Mouse (Mus musculus) intestine, embryonic 14.5 days (tissue): ENCODE measurements around the gene Fndc7. TPM values are rescaled to one million over a fixed set of nuclear protein-coding genes. Genes with fewer than 3 reads are reported as not detected.
A peak's percentile ranks its signal among the peaks of the same experiment; 100 is the strongest.
"Not testable (repeated sequence)": the region's sequence is repeated elsewhere in the genome, so short reads cannot be mapped to it uniquely, and the experiment has no call there.

Source experiments
- ATAC-seq: fragments of 200-750 bp; cut with Nextera tagmentation; replicated peaks from 2 replicates; pipeline ENCODE4 v1.8.0; 2017; ENCODE audit warnings: low read depth, moderate number of reproducible peaks, moderate TSS enrichment, moderate library complexity; ENCODE audit not compliant: low FRiP score, low TSS enrichment
- DNase-seq: peaks from one replicate; pipeline ENCODE4 v3.0.0-alpha.2; 2018; ENCODE audit warnings: low spot score
- H3K27ac ChIP-seq: fragments of 300-500 bp; sonication (generic); 2 replicates; pipeline ENCODE4 v1.5.1; 2014; ENCODE audit warnings: low read depth, mild to moderate bottlenecking, control low read depth
- H3K27me3 ChIP-seq: fragments of 300-500 bp; sonication (generic); replicated peaks from 2 replicates; pipeline ENCODE4 v1.6.1; 2014; ENCODE audit warnings: low read length, control low read depth; ENCODE audit not compliant: control insufficient read depth, insufficient read depth
- H3K36me3 ChIP-seq: fragments of 300-500 bp; sonication (generic); 2 replicates; pipeline ENCODE4 v1.6.1; 2014; ENCODE audit warnings: low read length, control low read depth; ENCODE audit not compliant: control insufficient read depth, insufficient read depth
- H3K4me1 ChIP-seq: fragments of 300-500 bp; sonication (generic); replicated peaks from 2 replicates; pipeline ENCODE4 v1.6.1; 2014; ENCODE audit warnings: low read length, control low read depth, mixed read lengths; ENCODE audit not compliant: control insufficient read depth, insufficient read depth
- H3K4me2 ChIP-seq: fragments of 300-500 bp; sonication (generic); 2 replicates; pipeline ENCODE4 v1.6.1; 2014; ENCODE audit warnings: low read length
- H3K4me3 ChIP-seq: fragments of 300-500 bp; sonication (generic); 2 replicates; pipeline ENCODE4 v1.5.1; 2014; ENCODE audit warnings: low read depth, low read length, control low read depth, mixed read lengths
- H3K9ac ChIP-seq: fragments of 300-500 bp; sonication (generic); 2 replicates; pipeline ENCODE4 v1.6.1; 2014; ENCODE audit warnings: mild to moderate bottlenecking, low read length
- H3K9me3 ChIP-seq: fragments of 300-500 bp; sonication (generic); 2 replicates; pipeline ENCODE4 v1.6.1; 2016; ENCODE audit warnings: low read length, control low read depth; ENCODE audit not compliant: control insufficient read depth
- WGBS: fragments of 180-500 bp; shearing (Covaris S2); extraction: QIAGEN DNeasy Blood & Tissue Kit; methylation state at CpG from one replicate; pipeline ENCODE4 v1.1.7; 2014; 5-methylcytosine and 5-hydroxymethylcytosine counted together
- polyA plus RNA-seq: library from polyadenylated mRNA; unstranded; fragments of >200 nt; fragmentation: Nextera tagmentation; extraction: Ambion mirVana; gene quantifications from 2 replicates; pipeline ENCODE4 v1.2.1, GENCODE M21; 2014

Gene Fndc7
- polyA plus RNA-seq, 1 experiment from 2014 or later = 0.09 TPM

- peak overlapping the region; percentile 88; the same call in 1 of the 2 replicates for H3K27ac ChIP-seq
- H3K27me3 ChIP-seq = no peaks in the 10 kb centered on the region
- H3K36me3 ChIP-seq = no peaks in the 10 kb centered on the region
- DNase-seq (no peak), ATAC-seq (no peak)
- no peak overlapping the region for H3K9ac ChIP-seq
- H3K4me1 ChIP-seq = peaks cover 31% of the 10 kb centered on the region
- no peak overlapping the region for H3K4me2 ChIP-seq
- H3K9me3 ChIP-seq = no peaks in the 10 kb centered on the region
- WGBS = 60% methylated on average over 8 of the region's 8 CpGs
- no peak overlapping the region for H3K4me3 ChIP-seq
Observed at GRCm38 (mm10) chr3:108884706-108885289, 5.0 kb downstream of the Fndc7 start.

GRCm38 (mm10) chr3:108883067-108883466 is 6.7 kb downstream of the Fndc7 start:
- Histone ChIP-seq H3K4me3 (no peak overlapping the region), H3K27me3 (no peaks in the 10 kb centered on the region), H3K9ac (no peak overlapping the region), H3K27ac (no peak overlapping the region), H3K4me2 (no peak overlapping the region), H3K4me1 (peaks cover 31% of the 10 kb centered on the region), H3K36me3 (no peaks in the 10 kb centered on the region), H3K9me3 (no peaks in the 10 kb centered on the region)
- ATAC-seq = no peak
- WGBS = 90% methylated on average over 2 of the region's 2 CpGs
- no peak for DNase-seq

GRCm38 (mm10) chr3:108881873-108882272 is 7.9 kb downstream of the Fndc7 start:
- not testable (repeated sequence) for H3K9me3 ChIP-seq, H3K36me3 ChIP-seq, H3K27me3 ChIP-seq, DNase-seq, H3K4me2 ChIP-seq, H3K9ac ChIP-seq, ATAC-seq, H3K4me3 ChIP-seq
- Histone ChIP-seq H3K27ac (peak overlapping the region; percentile 87), H3K4me1 (peaks cover 24% of the 10 kb centered on the region)
- WGBS = 30% methylated on average over 4 of the region's 4 CpGs

- ATAC-seq = peak; percentile 76
- Histone ChIP-seq H3K4me3 (no peak overlapping the region), H3K36me3 (no peaks in the 10 kb centered on the region), H3K27me3 (no peaks in the 10 kb centered on the region), H3K27ac (peak overlapping the region; percentile 87), H3K4me1 (peaks cover 13% of the 10 kb centered on the region; the same call in 1 of the 2 replicates), H3K9ac (no peak overlapping the region), H3K9me3 (no peaks in the 10 kb centered on the region), H3K4me2 (peak overlapping the region; percentile 36)
- WGBS = 35% methylated on average over 28 of the region's 28 CpGs
- DNase-seq = peak; percentile 66
Observed at GRCm38 (mm10) chr3:108880544-108881507, 9.0 kb downstream of the Fndc7 start.

GRCm38 (mm10) chr3:108879836-108880435 is 9.9 kb downstream of the Fndc7 start:
- Histone ChIP-seq H3K4me3 (no peak overlapping the region), H3K9me3 (no peaks in the 10 kb centered on the region), H3K4me1 (peaks cover 8% of the 10 kb centered on the region; the same call in 1 of the 2 replicates), H3K36me3 (no peaks in the 10 kb centered on the region), H3K4me2 (no peak overlapping the region), H3K9ac (no peak overlapping the region), H3K27ac (no peak overlapping the region), H3K27me3 (no peaks in the 10 kb centered on the region)
- ATAC-seq (no peak), DNase-seq (no peak)
- 53% methylated on average over 5 of the region's 5 CpGs for WGBS

- no peak for ATAC-seq
Observed at GRCm38 (mm10) chr3:108879129-108879528, 10.7 kb downstream of the Fndc7 start.

GRCm38 (mm10) chr3:108870631-108871030 is 19.2 kb downstream of the Fndc7 start:
- Histone ChIP-seq H3K9ac (no peak overlapping the region), H3K27ac (no peak overlapping the region), H3K36me3 (no peaks in the 10 kb centered on the region), H3K4me2 (no peak overlapping the region), H3K27me3 (no peaks in the 10 kb centered on the region), H3K4me1 (no peaks in the 10 kb centered on the region), H3K4me3 (no peak overlapping the region), H3K9me3 (0 out of 2 replicates have a peak, but pooled peaks cover 3% of the 10 kb centered on the region)
- DNase-seq = no peak
- WGBS = 87% methylated on average over 6 of the region's 6 CpGs
- no peak for ATAC-seq

More at GRCm38 (mm10) chr3:108879129-108879528, 10.7 kb downstream of the Fndc7 start:
- WGBS = 50% methylated on average over 2 of the region's 2 CpGs
- H3K9me3 ChIP-seq = no peaks in the 10 kb centered on the region
- no peak overlapping the region for H3K27ac ChIP-seq
- H3K4me3 ChIP-seq = no peak overlapping the region
- H3K4me2 ChIP-seq = no peak overlapping the region
- peaks cover 8% of the 10 kb centered on the region; the same call in 1 of the 2 replicates for H3K4me1 ChIP-seq
- H3K9ac ChIP-seq = no peak overlapping the region
- no peaks in the 10 kb centered on the region for H3K27me3 ChIP-seq
- H3K36me3 ChIP-seq = no peaks in the 10 kb centered on the region
- DNase-seq = no peak

- ATAC-seq = no peak
- no peaks in the 10 kb centered on the region for H3K36me3 ChIP-seq
- no peaks in the 10 kb centered on the region for H3K27me3 ChIP-seq
Observed at GRCm38 (mm10) chr3:108867449-108867848, 22.4 kb downstream of the Fndc7 start.

More at GRCm38 (mm10) chr3:108867449-108867848, 22.4 kb downstream of the Fndc7 start:
- 0 out of 2 replicates have a peak, but pooled peaks cover 3% of the 10 kb centered on the region for H3K9me3 ChIP-seq
- WGBS = 96% methylated on average over 3 of the region's 3 CpGs
- H3K4me2 ChIP-seq = no peak overlapping the region
- H3K27ac ChIP-seq = no peak overlapping the region
- H3K4me3 ChIP-seq = no peak overlapping the region
- no peak overlapping the region for H3K9ac ChIP-seq
- H3K4me1 ChIP-seq = no peaks in the 10 kb centered on the region
- DNase-seq = no peak
